Mouse (Mus musculus): Measurements from ENCODE around the gene Inpp5f. TPM values are rescaled to one million over a fixed set of nuclear protein-coding genes. Genes with fewer than 3 reads are reported as not detected.
A peak's percentile ranks its signal among the peaks of the same experiment; 100 is the strongest.
"Not testable (repeated sequence)": the region's sequence is repeated elsewhere in the genome, so short reads cannot be mapped to it uniquely, and the experiment has no call there.

Gene Inpp5f
- polyA plus RNA-seq, 1 experiment from 2014 or later, result 32.9 TPM

GRCm38 (mm10) chr7:128689347-128689746 is 78.2 kb downstream of the Inpp5f start:
- no peaks in the 10 kb centered on the region for H3K27me3 ChIP-seq (ENCODE audit: control insufficient read depth, insufficient read depth, low read length)
- no peak overlapping the region for H3K27ac ChIP-seq (replicated peaks; ENCODE audit: low read depth, low read length)
- no peak for ATAC-seq (ENCODE audit: insufficient number of reproducible peaks, low FRiP score, low TSS enrichment, low read depth)
- H3K4me2 ChIP-seq (ENCODE audit: low read depth, severe bottlenecking), result no peak overlapping the region
- H3K36me3 ChIP-seq (ENCODE audit: control insufficient read depth, insufficient read depth, low read length), result peaks cover 7% of the 10 kb centered on the region; the same call in 1 of the 2 replicates
- peaks cover 3% of the 10 kb centered on the region; the same call in 1 of the 2 replicates for H3K9me3 ChIP-seq (ENCODE audit: control insufficient read depth, low read length)
- 84% methylated on average over 8 of the region's 8 CpGs for WGBS
- H3K4me3 ChIP-seq (ENCODE audit: low read depth, low read length), result no peak overlapping the region
- no peak overlapping the region for H3K9ac ChIP-seq (ENCODE audit: low read length)
- no peak for DNase-seq (ENCODE audit: low spot score)
- no peaks in the 10 kb centered on the region for H3K4me1 ChIP-seq (ENCODE audit: control insufficient read depth, insufficient read depth, low read length)

DNA sequence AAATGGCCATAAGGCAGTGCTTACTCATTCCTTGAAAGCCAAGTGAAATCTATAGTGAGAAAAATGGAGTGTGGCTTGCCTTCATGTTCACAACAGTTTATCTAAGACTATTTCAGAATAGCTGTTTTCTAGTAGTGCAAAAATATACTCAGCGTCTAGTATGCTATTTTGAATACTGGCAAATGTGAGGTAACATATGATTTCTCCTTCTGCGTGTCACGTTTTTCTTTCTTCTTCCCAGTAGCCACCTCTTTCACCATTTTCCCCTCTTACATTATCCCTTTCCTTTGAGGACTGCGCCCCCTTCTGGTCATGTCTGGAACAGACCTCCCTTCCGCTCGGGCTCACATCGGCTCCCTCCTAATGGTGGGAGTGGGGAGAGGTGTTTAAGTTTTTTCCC is 78.9 kb downstream of the Inpp5f start:
- no peak overlapping the region for H3K4me2 ChIP-seq (ENCODE audit: low read depth, severe bottlenecking)
- 21% methylated on average over 7 of the region's 7 CpGs for WGBS
- ATAC-seq (ENCODE audit: insufficient number of reproducible peaks, low FRiP score, low TSS enrichment, low read depth), result no peak
- H3K27ac ChIP-seq (replicated peaks; ENCODE audit: low read depth, low read length), result no peak overlapping the region
- no peak overlapping the region for H3K9ac ChIP-seq (ENCODE audit: low read length)
- no peaks in the 10 kb centered on the region for H3K27me3 ChIP-seq (ENCODE audit: control insufficient read depth, insufficient read depth, low read length)
- H3K36me3 ChIP-seq (ENCODE audit: control insufficient read depth, insufficient read depth, low read length), result peaks cover 7% of the 10 kb centered on the region; the same call in 1 of the 2 replicates
- no peaks in the 10 kb centered on the region for H3K4me1 ChIP-seq (ENCODE audit: control insufficient read depth, insufficient read depth, low read length)
- H3K4me3 ChIP-seq (ENCODE audit: low read depth, low read length), result no peak overlapping the region
- H3K9me3 ChIP-seq (ENCODE audit: control insufficient read depth, low read length), result peaks cover 3% of the 10 kb centered on the region; the same call in 1 of the 2 replicates
- peak; percentile 89 for DNase-seq (ENCODE audit: low spot score)

DNA sequence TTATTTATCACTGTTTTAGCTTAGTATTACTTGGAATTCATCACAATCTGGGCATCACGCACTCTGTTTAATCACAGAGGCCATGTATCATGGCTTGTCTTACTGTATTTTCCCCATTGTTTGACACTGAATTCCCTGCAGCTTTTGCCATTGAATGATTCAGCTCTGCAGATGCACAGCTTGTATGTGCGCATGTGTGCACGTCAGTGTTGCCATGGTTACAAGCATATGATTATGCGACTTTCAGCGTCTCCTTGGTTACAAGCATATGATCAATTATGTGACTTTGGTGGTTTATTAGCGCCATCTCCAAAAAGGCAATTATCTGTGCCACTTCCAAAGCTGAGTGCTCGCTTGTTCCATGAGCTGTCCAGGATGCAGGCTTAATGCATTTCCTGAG is 79.7 kb downstream of the Inpp5f start:
- Histone ChIP-seq H3K9me3 (ENCODE audit: control insufficient read depth, low read length) (peaks cover 3% of the 10 kb centered on the region; the same call in 1 of the 2 replicates), H3K4me2 (ENCODE audit: low read depth, severe bottlenecking) (no peak overlapping the region), H3K9ac (ENCODE audit: low read length) (no peak overlapping the region), H3K36me3 (ENCODE audit: control insufficient read depth, insufficient read depth, low read length) (peaks cover 3% of the 10 kb centered on the region; the same call in 1 of the 2 replicates), H3K27ac (replicated peaks; ENCODE audit: low read depth, low read length) (no peak overlapping the region), H3K4me1 (ENCODE audit: control insufficient read depth, insufficient read depth, low read length) (no peaks in the 10 kb centered on the region), H3K4me3 (ENCODE audit: low read depth, low read length) (no peak overlapping the region), H3K27me3 (ENCODE audit: control insufficient read depth, insufficient read depth, low read length) (no peaks in the 10 kb centered on the region)
- 83% methylated on average over 7 of the region's 7 CpGs for WGBS
- no peak for ATAC-seq (ENCODE audit: insufficient number of reproducible peaks, low FRiP score, low TSS enrichment, low read depth)
- no peak for DNase-seq (ENCODE audit: low spot score)

DNA sequence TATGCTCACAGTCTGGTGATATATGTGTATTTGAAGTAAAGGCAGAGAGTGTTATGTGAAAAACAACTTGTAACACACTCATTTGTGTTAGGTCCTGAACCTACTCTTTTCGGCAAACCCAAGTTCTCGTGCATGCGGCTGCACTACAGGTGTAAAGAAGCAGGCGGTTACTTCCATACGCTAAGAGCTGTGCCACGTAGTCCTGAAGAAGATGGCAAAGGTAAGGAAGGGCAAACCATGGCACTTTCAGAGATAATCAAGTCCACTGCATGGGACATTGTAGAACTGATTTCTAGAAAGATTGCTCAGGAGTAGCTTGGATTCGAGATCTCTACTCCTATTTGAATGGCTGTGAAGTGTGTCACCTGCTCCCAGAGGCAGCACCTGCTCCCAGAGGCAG is 81.0 kb downstream of the Inpp5f start:
- peaks cover 3% of the 10 kb centered on the region; the same call in 1 of the 2 replicates for H3K36me3 ChIP-seq (ENCODE audit: control insufficient read depth, insufficient read depth, low read length)
- H3K9me3 ChIP-seq (ENCODE audit: control insufficient read depth, low read length), result peaks cover 3% of the 10 kb centered on the region; the same call in 1 of the 2 replicates
- no peak overlapping the region for H3K4me3 ChIP-seq (ENCODE audit: low read depth, low read length)
- no peak overlapping the region for H3K4me2 ChIP-seq (ENCODE audit: low read depth, severe bottlenecking)
- 92% methylated on average over 7 of the region's 7 CpGs for WGBS
- no peaks in the 10 kb centered on the region for H3K27me3 ChIP-seq (ENCODE audit: control insufficient read depth, insufficient read depth, low read length)
- no peak overlapping the region for H3K27ac ChIP-seq (replicated peaks; ENCODE audit: low read depth, low read length)
- ATAC-seq (ENCODE audit: insufficient number of reproducible peaks, low FRiP score, low TSS enrichment, low read depth) (no peak), DNase-seq (ENCODE audit: low spot score) (no peak)
- H3K9ac ChIP-seq (ENCODE audit: low read length), result no peak overlapping the region
- no peaks in the 10 kb centered on the region for H3K4me1 ChIP-seq (ENCODE audit: control insufficient read depth, insufficient read depth, low read length)

DNA sequence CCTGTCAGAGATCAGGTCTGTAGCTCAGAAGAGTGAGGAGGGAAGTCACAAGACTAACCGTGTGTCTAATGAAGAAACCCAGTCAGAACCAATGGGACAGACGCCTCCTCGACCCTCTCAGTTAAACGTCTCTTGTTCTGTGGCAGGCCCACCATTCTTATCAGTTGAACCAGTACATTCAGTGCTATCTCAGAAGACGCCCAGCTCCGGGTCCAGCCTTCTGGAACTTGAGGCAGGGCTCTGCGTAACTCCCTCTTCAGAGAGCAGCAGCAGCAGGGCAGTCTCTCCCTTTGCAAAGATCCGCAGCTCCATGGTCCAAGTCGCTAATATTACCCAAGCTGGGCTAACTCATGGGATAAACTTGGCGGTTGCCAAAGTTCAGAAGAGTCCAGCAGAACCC is 83.7 kb downstream of the Inpp5f start:
- ATAC-seq (ENCODE audit: insufficient number of reproducible peaks, low FRiP score, low TSS enrichment, low read depth) (no peak), DNase-seq (ENCODE audit: low spot score) (no peak)
- Histone ChIP-seq H3K4me1 (ENCODE audit: control insufficient read depth, insufficient read depth, low read length) (no peaks in the 10 kb centered on the region), H3K4me2 (ENCODE audit: low read depth, severe bottlenecking) (no peak overlapping the region), H3K36me3 (ENCODE audit: control insufficient read depth, insufficient read depth, low read length) (peaks cover 8% of the 10 kb centered on the region; the same call in 1 of the 2 replicates), H3K27ac (replicated peaks; ENCODE audit: low read depth, low read length) (no peak overlapping the region), H3K27me3 (ENCODE audit: control insufficient read depth, insufficient read depth, low read length) (no peaks in the 10 kb centered on the region), H3K4me3 (ENCODE audit: low read depth, low read length) (no peak overlapping the region), H3K9ac (ENCODE audit: low read length) (no peak overlapping the region), H3K9me3 (ENCODE audit: control insufficient read depth, low read length) (no peaks in the 10 kb centered on the region)
- WGBS, result 90% methylated on average over 10 of the region's 10 CpGs

- not testable (repeated sequence) for H3K4me3 ChIP-seq (ENCODE audit: low read depth, low read length); H3K27ac ChIP-seq (replicated peaks; ENCODE audit: low read depth, low read length); ATAC-seq (ENCODE audit: insufficient number of reproducible peaks, low FRiP score, low TSS enrichment, low read depth); H3K9ac ChIP-seq (ENCODE audit: low read length); DNase-seq (ENCODE audit: low spot score); H3K9me3 ChIP-seq (ENCODE audit: control insufficient read depth, low read length); H3K4me1 ChIP-seq (ENCODE audit: control insufficient read depth, insufficient read depth, low read length); H3K27me3 ChIP-seq (ENCODE audit: control insufficient read depth, insufficient read depth, low read length); H3K4me2 ChIP-seq (ENCODE audit: low read depth, severe bottlenecking)
- 94% methylated on average over 6 of the region's 6 CpGs for WGBS
- peaks cover 20% of the 10 kb centered on the region; the same call in 1 of the 2 replicates for H3K36me3 ChIP-seq (ENCODE audit: control insufficient read depth, insufficient read depth, low read length)
Measured at GRCm38 (mm10) chr7:128699959-128700358, 88.8 kb downstream of the Inpp5f start.

- no peaks in the 10 kb centered on the region for H3K4me1 ChIP-seq (ENCODE audit: control insufficient read depth, insufficient read depth, low read length)
- H3K36me3 ChIP-seq (ENCODE audit: control insufficient read depth, insufficient read depth, low read length), result peaks cover 23% of the 10 kb centered on the region
- H3K27me3 ChIP-seq (ENCODE audit: control insufficient read depth, insufficient read depth, low read length), result no peaks in the 10 kb centered on the region
- H3K9ac ChIP-seq (ENCODE audit: low read length), result no peak overlapping the region
- peak; percentile 26; the same call in 1 of the 2 replicates for ATAC-seq (ENCODE audit: insufficient number of reproducible peaks, low FRiP score, low TSS enrichment, low read depth)
- no peaks in the 10 kb centered on the region for H3K9me3 ChIP-seq (ENCODE audit: control insufficient read depth, low read length)
- H3K4me3 ChIP-seq (ENCODE audit: low read depth, low read length), result no peak overlapping the region
- WGBS, result 27% methylated on average over 4 of the region's 4 CpGs
- H3K4me2 ChIP-seq (ENCODE audit: low read depth, severe bottlenecking), result no peak overlapping the region
- peak; percentile 82 for DNase-seq (ENCODE audit: low spot score)
- no peak overlapping the region for H3K27ac ChIP-seq (replicated peaks; ENCODE audit: low read depth, low read length)
Measured at GRCm38 (mm10) chr7:128705735-128706134, 94.6 kb downstream of the Inpp5f start.

DNA sequence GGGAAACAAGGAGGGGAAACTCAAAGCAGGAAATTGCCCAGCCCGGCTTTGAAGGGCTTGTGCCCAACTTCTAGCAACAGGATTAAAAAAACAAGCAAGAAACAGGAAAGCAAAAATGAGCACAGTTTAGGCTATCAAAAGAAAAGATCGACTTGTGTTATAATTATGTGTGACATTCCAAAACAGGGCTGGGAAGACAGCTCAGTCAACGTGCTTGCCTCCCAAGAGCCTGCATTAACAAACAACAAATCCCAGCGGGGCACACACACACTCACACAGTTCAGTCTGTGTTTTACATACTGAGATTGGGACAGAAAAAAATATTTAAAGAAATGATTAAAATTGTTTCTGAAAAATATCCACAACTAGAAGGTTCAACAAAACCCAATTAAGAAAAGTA is 106.9 kb downstream of the Inpp5f start:
- Histone ChIP-seq H3K4me3 (ENCODE audit: low read depth, low read length) (no peak overlapping the region), H3K36me3 (ENCODE audit: control insufficient read depth, insufficient read depth, low read length) (peaks cover 24% of the 10 kb centered on the region), H3K4me2 (ENCODE audit: low read depth, severe bottlenecking) (no peak overlapping the region), H3K27me3 (ENCODE audit: control insufficient read depth, insufficient read depth, low read length) (no peaks in the 10 kb centered on the region), H3K4me1 (ENCODE audit: control insufficient read depth, insufficient read depth, low read length) (no peaks in the 10 kb centered on the region), H3K27ac (replicated peaks; ENCODE audit: low read depth, low read length) (no peak overlapping the region), H3K9ac (ENCODE audit: low read length) (no peak overlapping the region), H3K9me3 (ENCODE audit: control insufficient read depth, low read length) (no peaks in the 10 kb centered on the region)
- DNase-seq (ENCODE audit: low spot score) (no peak), ATAC-seq (ENCODE audit: insufficient number of reproducible peaks, low FRiP score, low TSS enrichment, low read depth) (no peak)
- WGBS, result 81% methylated on average over 4 of the region's 4 CpGs

DNA sequence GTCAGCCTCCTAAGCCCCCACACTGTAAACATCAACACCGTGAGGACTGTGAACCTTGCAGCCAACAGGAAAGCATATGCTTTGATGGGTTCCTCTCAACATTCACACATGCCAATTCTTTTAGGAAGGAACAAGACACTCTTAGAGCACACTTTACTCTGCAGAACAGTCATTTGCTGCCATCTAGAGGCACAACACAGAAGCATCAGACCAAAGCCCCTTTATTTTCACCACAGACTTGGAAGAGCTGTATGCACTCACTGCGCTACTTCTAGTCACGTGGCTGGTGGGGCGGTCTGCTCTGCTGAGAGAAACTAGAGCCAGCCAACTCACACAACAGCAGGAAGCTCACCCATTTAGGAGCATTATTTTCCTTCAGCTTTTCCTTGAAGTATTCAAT is 113.6 kb downstream of the Inpp5f start:
- peak; percentile 58 for DNase-seq (ENCODE audit: low spot score)
- 0 out of 2 replicates have a peak, but pooled peaks cover 2% of the 10 kb centered on the region for H3K4me1 ChIP-seq (ENCODE audit: control insufficient read depth, insufficient read depth, low read length)
- H3K27ac ChIP-seq (replicated peaks; ENCODE audit: low read depth, low read length), result no peak overlapping the region
- no peak overlapping the region for H3K4me2 ChIP-seq (ENCODE audit: low read depth, severe bottlenecking)
- no peaks in the 10 kb centered on the region for H3K27me3 ChIP-seq (ENCODE audit: control insufficient read depth, insufficient read depth, low read length)
- WGBS, result 55% methylated on average over 4 of the region's 4 CpGs
- peak; percentile 39; the same call in 1 of the 2 replicates for ATAC-seq (ENCODE audit: insufficient number of reproducible peaks, low FRiP score, low TSS enrichment, low read depth)
- peaks cover 7% of the 10 kb centered on the region; the same call in 1 of the 2 replicates for H3K36me3 ChIP-seq (ENCODE audit: control insufficient read depth, insufficient read depth, low read length)
- no peak overlapping the region for H3K9ac ChIP-seq (ENCODE audit: low read length)
- H3K4me3 ChIP-seq (ENCODE audit: low read depth, low read length), result no peak overlapping the region
- H3K9me3 ChIP-seq (ENCODE audit: control insufficient read depth, low read length), result no peaks in the 10 kb centered on the region
